Mouse (Mus musculus) thymus, adult 18-20 months (tissue): Measurements from ENCODE around the gene Adgre4.
"Not testable (repeated sequence)": the region's sequence is repeated elsewhere in the genome, so short reads cannot be mapped to it uniquely, and the experiment has no call there.

Source experiments
- DNase-seq, 2 experiments: peaks; one replicate each; pipeline ENCODE4 v3.0.0; 2022; ENCODE audit warnings: mixed read lengths in 2 of 2

Gene Adgre4

GRCm38 (mm10) chr17:55749786-55750185, at the start of gene Adgre4:
Gene Adgre4 (plus strand): TSS chr17:55749984.
- DNase-seq = no peak

- peak; percentile 30 to 39 for DNase-seq
These were observed 47.5 kb upstream of the Adgre4 start for GRCm38 (mm10) chr17:55702161-55702820.

- DNase-seq = no peak
These were observed 46.9 kb upstream of the Adgre4 start for GRCm38 (mm10) chr17:55702865-55703264.

- peak; percentile 95 for DNase-seq
These were observed 37.6 kb upstream of the Adgre4 start, which contains the start of gene Pot1b for GRCm38 (mm10) chr17:55711984-55712811. Gene Pot1b (minus strand): TSS chr17:55712628.

GRCm38 (mm10) chr17:55721270-55721669, 28.5 kb upstream of the Adgre4 start:
- DNase-seq = no peak

- no peak for DNase-seq
These were observed 27.5 kb upstream of the Adgre4 start for GRCm38 (mm10) chr17:55722250-55722649.

GRCm38 (mm10) chr17:55726193-55726592, 23.6 kb upstream of the Adgre4 start:
- no peak for DNase-seq

- DNase-seq = no peak
These were observed 13.1 kb upstream of the Adgre4 start for GRCm38 (mm10) chr17:55736675-55737074.

GRCm38 (mm10) chr17:55751170-55751569, 1.4 kb downstream of the Adgre4 start:
- DNase-seq = no peak

GRCm38 (mm10) chr17:55813642-55814041, 63.9 kb downstream of the Adgre4 start:
- DNase-seq = no peak

- DNase-seq = no peak
These were observed 67.1 kb downstream of the Adgre4 start for GRCm38 (mm10) chr17:55816853-55817252.

- no peak for DNase-seq
These were observed 71.8 kb downstream of the Adgre4 start for GRCm38 (mm10) chr17:55821566-55821965.

- DNase-seq = no peak
These were observed 93.3 kb downstream of the Adgre4 start for GRCm38 (mm10) chr17:55843067-55843466.

- DNase-seq = no peak
These were observed 127.4 kb downstream of the Adgre4 start for GRCm38 (mm10) chr17:55877184-55877583.

GRCm38 (mm10) chr17:55878282-55878635, 128.5 kb downstream of the Adgre4 start:
- DNase-seq = not testable (repeated sequence)

GRCm38 (mm10) chr17:55878636-55879369, 129.0 kb downstream of the Adgre4 start, which contains the start of gene Zfp119a:
Gene Zfp119a (minus strand): TSS chr17:55878930.
- DNase-seq = peak; percentile 37 to 54

- DNase-seq = no peak
These were observed 133.8 kb downstream of the Adgre4 start for GRCm38 (mm10) chr17:55883631-55884030.

GRCm38 (mm10) chr17:55884912-55885311, 135.1 kb downstream of the Adgre4 start:
- no peak for DNase-seq

- DNase-seq = peak in 1 of 2 experiments; percentile 12
These were observed 142.7 kb downstream of the Adgre4 start for GRCm38 (mm10) chr17:55892406-55892955.

GRCm38 (mm10) chr17:55903087-55903486, 153.3 kb downstream of the Adgre4 start:
- no peak for DNase-seq
